Mouse (Mus musculus) mammary gland, adult 2 months (tissue): ENCODE data around the gene Aldh3b1. TPM values are rescaled to one million over a fixed set of nuclear protein-coding genes. Genes with fewer than 3 reads are reported as not detected.

Experiments
- polyA plus RNA-seq: library from polyadenylated mRNA; depleted of rRNA; stranded (reverse); fragments of >200 nt; gene quantifications from 2 replicates; pipeline ENCODE4 v1.2.3, GENCODE M21; 2012; ENCODE audit warnings: low replicate concordance; rRNA removed

Gene Aldh3b1
- polyA plus RNA-seq, result 13.0 and 17.1 TPM in 2 replicates

DNA sequence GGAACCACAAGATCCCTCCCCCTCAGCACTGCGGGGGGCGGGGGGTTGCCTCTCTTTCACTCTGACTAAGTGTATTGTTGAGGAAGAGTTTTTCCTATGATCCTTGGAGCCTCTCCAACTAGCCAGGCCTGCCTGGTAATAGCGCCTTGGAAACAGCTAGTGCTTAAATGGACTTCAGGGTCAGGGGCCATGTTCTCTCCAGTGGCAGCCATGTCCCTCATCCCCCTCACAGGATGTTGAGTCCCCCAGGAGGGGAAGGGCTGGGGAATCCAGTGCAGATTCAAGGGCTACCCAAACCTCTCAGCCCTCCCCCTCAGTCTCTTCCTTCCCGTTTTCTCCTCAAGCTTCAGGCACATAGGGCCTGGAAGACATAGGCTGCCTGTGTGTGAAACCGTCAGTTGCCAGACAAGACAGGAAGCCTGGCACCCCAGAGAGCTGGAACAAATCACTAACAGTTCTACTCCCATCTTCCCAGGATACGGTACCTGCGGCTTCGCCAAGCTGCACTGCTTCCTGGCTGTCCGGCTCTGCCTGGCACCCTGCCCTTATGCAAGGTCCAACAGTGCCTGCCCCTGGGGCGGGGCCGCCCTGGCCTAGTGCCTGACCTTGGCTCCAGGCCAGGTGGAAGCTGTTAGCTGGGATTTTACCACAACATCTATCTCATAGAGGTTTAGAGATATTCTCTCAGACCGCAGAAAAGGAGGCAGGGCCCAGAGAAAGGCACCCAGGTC, at the start of gene Aldh3b1:
TSS of gene Aldh3b1 (minus strand) at position 598 of the 731 bp plus-strand sequence.

DNA sequence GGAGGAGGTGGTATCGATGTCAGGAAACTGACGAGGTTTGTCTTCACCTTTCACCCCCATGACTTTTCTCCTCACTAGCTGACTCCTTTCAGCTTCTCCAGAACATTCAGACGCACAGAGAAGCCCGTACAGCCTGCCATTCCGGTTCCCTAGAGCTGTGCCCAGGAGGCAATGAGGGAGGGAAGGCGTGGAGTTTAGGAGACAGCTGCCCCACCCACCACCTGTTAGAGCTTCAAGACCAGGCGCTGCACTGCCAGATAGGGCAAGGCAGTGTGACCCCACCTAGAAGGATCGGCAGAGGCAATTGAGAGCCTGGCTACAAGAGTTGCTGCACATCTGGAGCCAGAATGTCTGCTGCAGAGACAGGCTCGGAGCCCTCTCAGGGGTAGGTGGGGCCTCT, 42.6 kb upstream of the Aldh3b1 start, which contains the start of gene Aldh3b2:
TSS of gene Aldh3b2 (plus strand) at position 100 of the 400 bp plus-strand sequence.

DNA sequence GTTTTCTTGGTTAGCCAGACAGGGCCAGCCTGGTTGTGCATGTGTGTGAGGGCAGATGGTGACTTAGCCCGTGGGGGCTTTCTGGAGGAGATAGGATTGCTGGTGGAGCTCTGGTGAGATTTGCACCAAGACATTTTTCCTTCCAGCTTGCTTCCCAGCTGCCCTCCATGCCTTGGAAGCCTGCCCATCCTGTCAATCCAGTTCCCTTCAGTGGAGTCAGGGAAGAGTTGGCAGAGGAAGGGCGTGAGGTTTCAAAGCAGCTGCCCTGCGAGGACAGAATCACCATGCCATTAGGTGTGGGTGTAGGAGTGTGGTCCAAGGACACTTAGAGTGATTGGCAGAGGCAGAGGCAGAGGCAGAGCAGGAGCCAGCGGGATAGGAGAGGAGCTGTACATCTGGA, 28.9 kb upstream of the Aldh3b1 start, which contains the start of gene Aldh3b3:
TSS of gene Aldh3b3 (plus strand) at position 176 of the 400 bp plus-strand sequence.

GRCm38 (mm10) chr19:3935032-3935895, 5.7 kb upstream of the Aldh3b1 start, which contains the start of gene Unc93b1:
Unc93b1 (plus strand) TSS chr19:3935186.

DNA sequence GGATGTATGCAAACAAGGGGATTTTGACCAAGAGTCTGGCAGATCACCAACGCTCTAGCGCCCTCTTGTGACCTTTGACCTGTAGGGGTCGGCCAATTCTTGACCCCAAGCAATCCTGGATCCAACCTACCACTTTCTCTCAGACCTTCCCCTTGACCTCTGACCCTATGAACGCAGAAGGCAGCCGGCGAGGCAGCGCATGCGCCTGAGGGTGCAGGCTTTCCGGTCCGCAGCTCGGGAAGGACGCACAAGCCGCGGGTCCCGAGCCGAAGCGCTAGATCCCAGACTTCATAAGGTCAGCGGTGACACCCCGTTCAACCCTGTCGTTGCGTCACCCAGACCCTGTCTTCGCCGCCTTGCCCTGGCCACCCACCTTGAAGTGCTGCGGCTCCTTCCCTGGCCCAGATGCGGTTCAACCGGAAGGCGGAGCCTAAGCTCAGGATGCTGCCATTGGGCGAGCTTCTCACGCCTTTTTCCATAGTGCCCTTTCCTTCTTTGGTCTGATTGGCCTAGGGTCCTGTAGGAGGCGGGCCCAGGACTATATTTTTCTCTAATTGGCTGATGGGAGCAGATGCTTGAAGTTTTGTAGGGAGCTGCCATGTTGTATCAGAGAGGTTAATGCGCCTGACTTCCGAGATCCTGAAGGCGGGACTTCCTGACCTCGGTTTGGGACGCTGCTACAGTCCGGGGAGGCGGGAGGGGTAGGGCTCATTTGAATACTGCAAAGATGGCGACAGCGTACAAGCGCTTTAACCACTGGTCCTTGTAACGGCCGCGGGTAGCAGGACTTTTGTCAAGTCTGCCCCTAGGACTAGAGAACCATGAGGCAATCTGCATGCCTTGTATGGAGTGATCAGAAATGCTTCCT, 17.0 kb downstream of the Aldh3b1 start, which contains the start of gene Ndufs8:
TSS of gene Ndufs8 (minus strand) at position 438 of the 868 bp plus-strand sequence.

GRCm38 (mm10) chr19:3906795-3907786, 22.5 kb downstream of the Aldh3b1 start, which contains the start of gene Tcirg1:
Tcirg1 (minus strand) TSS chr19:3907133.

Other genes starting within 250 kb of the Aldh3b1 start
- gene Lrp5, start 243.2 kb downstream of the Aldh3b1 start, polyA plus RNA-seq, result 40.5 and 58.6 TPM in 2 replicates
- gene 1810055G02Rik, start 221.5 kb downstream of the Aldh3b1 start, polyA plus RNA-seq, result 44.8 and 45.6 TPM in 2 replicates
- gene Kmt5b, start 162.4 kb downstream of the Aldh3b1 start, polyA plus RNA-seq, result 13.7 and 17.2 TPM in 2 replicates
- gene Chka, start 78.0 kb downstream of the Aldh3b1 start, polyA plus RNA-seq, result 31.2 and 33.9 TPM in 2 replicates
- 218 and 220 TPM in 2 replicates for gene Tcirg1, start 22.7 kb downstream of the Aldh3b1 start, polyA plus RNA-seq
- 276 and 363 TPM in 2 replicates for gene Ndufs8, start 17.0 kb downstream of the Aldh3b1 start, polyA plus RNA-seq
- gene Unc93b1, start 5.4 kb upstream of the Aldh3b1 start, polyA plus RNA-seq, result 307 and 435 TPM in 2 replicates
- 0.50 and 0.69 TPM in 2 replicates for gene Aldh3b3, start 28.8 kb upstream of the Aldh3b1 start, polyA plus RNA-seq
- gene Aldh3b2, start 42.5 kb upstream of the Aldh3b1 start, polyA plus RNA-seq, result 22.0 and 22.5 TPM in 2 replicates
- gene Acy3, start 56.8 kb upstream of the Aldh3b1 start, polyA plus RNA-seq, result 56.0 and 64.9 TPM in 2 replicates
- not detected in 2 replicates for gene Tbx10, start 62.9 kb upstream of the Aldh3b1 start, polyA plus RNA-seq
- gene Nudt8, start 70.8 kb upstream of the Aldh3b1 start, polyA plus RNA-seq, result 12.2 and 22.8 TPM in 2 replicates
- gene Gm49405, start 70.8 kb upstream of the Aldh3b1 start, polyA plus RNA-seq, result 2.5 and 2.9 TPM in 2 replicates
- gene Doc2g, start 73.5 kb upstream of the Aldh3b1 start, polyA plus RNA-seq, result 6.3 and 13.3 TPM in 2 replicates
- 188 and 271 TPM in 2 replicates for gene Ndufv1, start 83.0 kb upstream of the Aldh3b1 start, polyA plus RNA-seq
- gene Gstp1, start 108.2 kb upstream of the Aldh3b1 start, polyA plus RNA-seq, result 508 and 632 TPM in 2 replicates
- 24.3 and 163 TPM in 2 replicates for gene Gstp2, start 116.2 kb upstream of the Aldh3b1 start, polyA plus RNA-seq
- gene Gstp3, start 129.8 kb upstream of the Aldh3b1 start, polyA plus RNA-seq, result 14.6 and 23.5 TPM in 2 replicates
- 0.61 TPM in 1 of 2 replicates, not detected in the other for gene Cabp2, start 151.8 kb upstream of the Aldh3b1 start, polyA plus RNA-seq
- 257 and 348 TPM in 2 replicates for gene Cdk2ap2, start 167.4 kb upstream of the Aldh3b1 start, polyA plus RNA-seq
- gene Pitpnm1, start 170.2 kb upstream of the Aldh3b1 start, polyA plus RNA-seq, result 157 and 297 TPM in 2 replicates
- gene Aip, start 196.1 kb upstream of the Aldh3b1 start, polyA plus RNA-seq, result 113 and 122 TPM in 2 replicates
- gene Gpr152, start 210.0 kb upstream of the Aldh3b1 start, polyA plus RNA-seq, result 0.69 and 0.80 TPM in 2 replicates
- gene Cabp4, start 214.2 kb upstream of the Aldh3b1 start, polyA plus RNA-seq, result 1.2 TPM in 2 replicates
- gene Coro1b, start 218.8 kb upstream of the Aldh3b1 start, polyA plus RNA-seq, result 266 and 387 TPM in 2 replicates
- 183 and 672 TPM in 2 replicates for gene Ptprcap, start 223.8 kb upstream of the Aldh3b1 start, polyA plus RNA-seq
- gene Rps6kb2, start 233.5 kb upstream of the Aldh3b1 start, polyA plus RNA-seq, result 46.6 and 54.5 TPM in 2 replicates
- 32.3 and 39.2 TPM in 2 replicates for gene Carns1, start 245.7 kb upstream of the Aldh3b1 start, polyA plus RNA-seq